Mouse (Mus musculus) cerebellum, adult (tissue): ENCODE measurements around the gene Mtx2.

Experiments used
- ATAC-seq: cut with Nextera tagmentation; 2 replicates; pipeline ENCODE4 v1.9.2; 2017; ENCODE audit warnings: mild to moderate bottlenecking, moderate library complexity, mixed read lengths; ENCODE audit not compliant: insufficient number of reproducible peaks, low FRiP score, low TSS enrichment

Gene Mtx2

GRCm38 (mm10) chr2:74912031-74912430 lies 86.4 kb downstream of the Mtx2 start:
- no peak for ATAC-seq

GRCm38 (mm10) chr2:74917880-74918537 lies 92.4 kb downstream of the Mtx2 start:
- ATAC-seq = no peak

- no peak for ATAC-seq
Observed at GRCm38 (mm10) chr2:74925968-74926814, 100.6 kb downstream of the Mtx2 start.
